Mouse (Mus musculus) spleen, postnatal 10 days (tissue): ENCODE data around the gene Kcnk13.

Source experiments
- DNase-seq, 2 experiments: peaks; one replicate each; pipeline ENCODE4 v3.0.0; 2021 to 2022; ENCODE audit warnings: low spot score in 2 of 2

Kcnk13 gene

DNA sequence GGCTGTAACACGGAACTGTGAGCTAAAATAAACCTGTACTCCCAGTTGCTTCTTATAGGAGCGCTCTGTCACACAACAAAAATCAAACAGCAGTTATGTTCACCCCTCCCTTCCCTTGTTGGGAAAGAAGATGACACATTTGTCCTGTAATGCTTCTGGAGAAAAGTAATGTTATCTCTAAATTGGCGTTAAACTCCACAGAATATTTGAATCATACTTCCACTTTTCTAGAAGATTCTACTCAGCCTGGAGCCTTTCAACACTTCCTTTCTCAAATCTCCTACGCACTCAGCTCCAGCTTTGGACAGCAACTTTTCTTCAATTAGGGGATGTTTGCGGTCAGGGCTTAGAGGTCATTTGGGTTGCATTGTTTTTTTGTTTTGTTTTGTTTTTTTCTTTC lies 125.0 kb downstream of the Kcnk13 start:
- no peak for DNase-seq

- no peak for DNase-seq
Measured at GRCm38 (mm10) chr12:100090750-100091149, 126.5 kb downstream of the Kcnk13 start.

DNA sequence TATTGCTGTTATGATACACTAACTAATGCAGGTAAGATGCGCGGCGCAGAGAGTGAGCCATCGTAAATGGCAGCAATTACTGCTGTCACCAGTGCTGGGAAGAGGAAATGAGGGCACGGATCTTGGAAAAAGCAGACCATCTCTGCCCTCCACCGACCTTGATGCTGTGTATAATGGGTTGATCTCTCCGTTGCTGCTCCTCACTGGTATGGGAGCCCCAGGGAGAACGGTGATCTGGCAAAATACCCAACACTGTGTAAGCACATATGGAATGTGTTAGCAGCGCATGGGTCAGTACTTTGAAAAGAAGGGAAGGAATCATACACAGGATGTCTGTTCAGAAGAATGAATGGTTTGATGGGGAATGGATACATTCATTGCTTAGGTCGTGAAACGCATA lies 128.7 kb downstream of the Kcnk13 start:
- no peak for DNase-seq

DNA sequence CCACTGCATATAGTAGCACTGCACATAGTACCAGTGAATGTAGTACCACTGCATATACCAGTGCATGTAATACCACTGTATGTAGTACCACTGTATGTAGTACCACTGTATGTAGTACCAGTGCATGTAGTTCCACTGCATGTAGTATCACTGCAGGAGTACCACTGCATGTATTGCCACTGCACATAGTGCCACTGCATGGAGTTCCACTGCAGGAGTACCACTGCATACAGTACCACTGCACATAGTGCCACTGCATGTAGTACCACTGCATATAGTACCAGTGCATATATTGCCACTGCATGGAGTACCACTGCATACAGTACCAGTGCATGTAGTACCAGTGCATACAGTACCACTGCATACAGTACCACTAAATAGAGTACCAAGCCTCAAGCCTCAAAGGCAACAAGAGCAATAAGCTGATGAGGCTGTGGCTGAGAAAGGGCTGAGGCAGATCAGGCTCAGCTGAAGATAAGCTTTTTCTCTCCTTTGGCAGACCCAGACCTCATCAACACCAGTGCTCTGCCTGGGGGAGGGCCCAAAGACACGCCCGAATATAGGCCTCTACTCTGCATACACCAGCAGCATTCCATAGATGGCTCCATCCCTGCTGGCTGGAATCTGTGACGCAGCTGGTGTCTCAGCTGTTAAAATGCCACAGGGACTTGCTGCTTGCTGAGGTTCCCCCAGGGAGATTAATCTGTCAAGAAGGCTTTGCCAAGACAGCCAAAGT lies 135.8 kb downstream of the Kcnk13 start:
- DNase-seq: no peak

- no peak for DNase-seq
Measured at GRCm38 (mm10) chr12:100100707-100101030, 136.4 kb downstream of the Kcnk13 start.

DNA sequence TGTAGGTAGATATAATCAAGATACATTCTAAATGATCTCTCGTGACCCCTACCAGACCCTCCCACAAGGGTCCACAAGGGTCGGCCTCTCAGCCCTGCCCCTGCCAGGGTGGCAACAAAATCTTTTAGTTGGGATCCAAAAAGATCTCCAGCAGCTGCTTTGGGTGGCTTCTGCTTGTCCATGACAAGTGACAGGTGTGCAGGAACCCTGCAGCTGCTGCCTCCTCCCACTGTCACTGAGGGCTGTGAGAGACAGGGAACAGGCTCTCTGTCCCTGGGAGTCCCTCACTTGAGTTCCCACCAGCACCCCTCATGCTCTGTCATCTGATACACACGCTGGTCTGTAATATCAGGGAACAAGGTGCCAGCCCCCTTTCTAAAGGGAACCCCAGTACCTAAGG lies 137.4 kb downstream of the Kcnk13 start:
- DNase-seq: no peak

DNA sequence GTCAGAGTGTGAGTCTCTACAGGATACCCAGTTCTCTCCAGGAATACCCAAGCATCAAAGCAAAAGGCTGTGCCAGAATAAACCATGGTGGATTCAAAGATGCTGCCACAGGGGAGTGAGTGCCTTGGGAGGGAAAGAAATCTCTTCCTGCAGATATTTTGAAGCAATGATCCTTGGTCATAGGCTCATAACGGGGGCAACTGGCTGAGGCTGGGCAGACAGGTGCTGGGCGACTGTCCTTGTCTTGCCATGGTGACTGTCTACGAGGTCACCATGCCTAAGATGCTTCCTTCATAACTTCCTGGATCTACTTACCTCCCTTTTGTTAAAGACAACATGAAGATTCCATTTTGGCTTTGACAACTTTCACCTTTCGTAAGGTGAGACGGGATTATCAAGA lies 140.2 kb downstream of the Kcnk13 start:
- no peak for DNase-seq

- peak; percentile 59 to 85 for DNase-seq
Measured at GRCm38 (mm10) chr12:100106275-100106895, 142.1 kb downstream of the Kcnk13 start.

GRCm38 (mm10) chr12:100107436-100107835 lies 143.1 kb downstream of the Kcnk13 start:
- DNase-seq: no peak

GRCm38 (mm10) chr12:100109986-100110696 lies 145.8 kb downstream of the Kcnk13 start, which contains the start of gene Psmc1:
TSS of gene Psmc1 (plus strand) at chr12:100110154.
- peak; percentile 78 to 88 for DNase-seq
